Mouse (Mus musculus) limb, embryonic 14.5 days (tissue): ENCODE data around the gene Cyp46a1. TPM values are rescaled to one million over a fixed set of nuclear protein-coding genes. Genes with fewer than 3 reads are reported as not detected.
A peak's percentile ranks its signal among the peaks of the same experiment; 100 is the strongest.

Source experiments
- ATAC-seq: fragments of 200-750 bp; cut with Nextera tagmentation; 2 replicates; pipeline ENCODE4 v1.8.0; 2017; ENCODE audit warnings: low read depth, moderate number of reproducible peaks, moderate TSS enrichment; ENCODE audit not compliant: low FRiP score
- DNase-seq: peaks from one replicate; pipeline ENCODE4 v3.0.0-alpha.2; 2015; ENCODE audit warnings: low spot score
- H3K27ac ChIP-seq: fragments of 300-500 bp; sonication (generic); replicated peaks from 2 replicates; pipeline ENCODE4 v1.5.1; 2014; ENCODE audit warnings: low read depth, mild to moderate bottlenecking, low read length, moderate library complexity, mixed read lengths
- H3K27me3 ChIP-seq: fragments of 300-500 bp; sonication (generic); 2 replicates; pipeline ENCODE4 v1.6.1; 2014; ENCODE audit warnings: low read length, mixed read lengths; ENCODE audit not compliant: control insufficient read depth, insufficient read depth
- H3K36me3 ChIP-seq: fragments of 300-500 bp; sonication (generic); 2 replicates; pipeline ENCODE4 v1.6.1; 2014; ENCODE audit warnings: mild to moderate bottlenecking, low read length, moderate library complexity, mixed read lengths; ENCODE audit not compliant: control insufficient read depth, insufficient read depth
- H3K4me1 ChIP-seq: fragments of 300-500 bp; sonication (generic); 2 replicates; pipeline ENCODE4 v1.6.1; 2014; ENCODE audit warnings: antibody characterized with exemption, low read length, mixed read lengths; ENCODE audit not compliant: control insufficient read depth, insufficient read depth
- H3K4me2 ChIP-seq: fragments of 300-500 bp; sonication (generic); replicated peaks from 2 replicates; pipeline ENCODE4 v1.6.1; 2014; ENCODE audit warnings: low read depth, mild to moderate bottlenecking, low read length, moderate library complexity; ENCODE audit not compliant: severe bottlenecking
- H3K4me3 ChIP-seq: fragments of 300-500 bp; sonication (generic); replicated peaks from 2 replicates; pipeline ENCODE4 v1.5.1; 2014; ENCODE audit warnings: low read length
- H3K9ac ChIP-seq: fragments of 300-500 bp; sonication (generic); 2 replicates; pipeline ENCODE4 v1.6.1; 2014; ENCODE audit warnings: mild to moderate bottlenecking, low read depth, low read length, moderate library complexity; ENCODE audit not compliant: severe bottlenecking
- H3K9me3 ChIP-seq: fragments of 300-500 bp; sonication (generic); 2 replicates; pipeline ENCODE4 v1.6.1; 2016; ENCODE audit warnings: low read length; ENCODE audit not compliant: control insufficient read depth
- POLR2A ChIP-seq: fragments of 200-500 bp; IDR thresholded peaks from 2 replicates; pipeline ENCODE4 v1.8.0; 2012; ENCODE audit warnings: inconsistent platforms, mild to moderate bottlenecking, moderate library complexity, borderline replicate concordance; ENCODE audit not compliant: insufficient read depth, insufficient read length; ENCODE audit errors: extremely low read depth
- WGBS: fragments of 180-500 bp; shearing (Covaris S2); extraction: QIAGEN DNeasy Blood & Tissue Kit; methylation state at CpG from one replicate; pipeline ENCODE4 v1.1.7; 2014; 5-methylcytosine and 5-hydroxymethylcytosine counted together
- polyA plus RNA-seq, 2 experiments: library from polyadenylated mRNA; depleted of rRNA in 1 of 2; stranded (reverse) in 1 of 2; unstranded in 1 of 2; fragments of >200 nt; fragmentation: Nextera tagmentation in 1 of 2; extraction: Ambion mirVana in 1 of 2; gene quantifications; 2 replicates each; pipeline versions ENCODE4 v1.2.1 to v1.2.3; 2012 to 2014

The Cyp46a1 gene
- polyA plus RNA-seq, 2 experiments, result 6.4 to 24.8 TPM

DNA sequence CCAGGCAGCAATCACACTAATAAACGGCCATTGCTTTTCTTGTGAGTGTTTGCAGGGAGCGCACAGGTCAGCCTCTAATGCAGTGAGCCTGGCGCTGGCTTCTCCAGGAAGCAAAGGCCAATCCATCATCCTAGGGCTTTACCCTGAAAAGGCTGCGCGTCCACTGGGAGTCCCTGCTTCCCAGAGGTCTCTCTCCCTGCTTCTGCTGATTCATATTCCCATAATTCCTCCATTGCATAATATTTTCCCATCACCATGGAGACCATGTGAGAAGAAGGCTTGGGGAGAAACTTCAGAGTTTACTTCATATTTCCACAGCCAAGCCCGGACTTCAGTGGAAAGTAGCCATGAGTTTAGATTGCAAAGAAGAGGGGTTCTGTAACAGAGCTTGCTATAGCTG is 69.8 kb downstream of the Cyp46a1 start:
- 35% methylated on average over 6 of the region's 6 CpGs for WGBS
- Histone ChIP-seq H3K9me3 (no peaks in the 10 kb centered on the region), H3K27me3 (no peaks in the 10 kb centered on the region), H3K27ac (peak overlapping the region; percentile 21), H3K9ac (no peak overlapping the region), H3K4me1 (peaks cover 16% of the 10 kb centered on the region), H3K4me2 (no peak overlapping the region), H3K36me3 (no peaks in the 10 kb centered on the region), H3K4me3 (no peak overlapping the region)
- peak; percentile 64 for DNase-seq
- peak; percentile 38; the same call in 1 of the 2 replicates for ATAC-seq
- TF ChIP-seq POLR2A, result no peak

DNA sequence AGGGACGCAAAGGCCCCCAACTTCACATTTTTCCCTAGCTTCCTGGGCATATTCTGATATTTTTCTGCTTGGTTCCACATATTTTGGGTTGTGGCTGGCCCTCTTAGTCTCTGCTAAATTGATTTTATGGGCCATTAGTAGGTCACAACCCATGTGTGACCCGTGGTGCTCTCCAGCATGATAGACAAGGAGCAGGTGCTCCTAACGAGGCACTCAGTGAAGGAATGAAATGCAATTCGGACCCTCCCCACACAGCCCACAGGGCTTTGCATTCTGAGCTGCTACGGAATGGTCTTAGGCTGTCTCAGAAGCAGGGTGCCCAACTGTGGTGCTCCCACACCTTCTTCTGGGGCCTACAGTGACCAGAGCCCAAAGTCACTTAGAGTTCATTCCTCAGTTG is 74.9 kb downstream of the Cyp46a1 start:
- no peak overlapping the region for H3K27ac ChIP-seq
- no peak for TF ChIP-seq POLR2A
- 55% methylated on average over 5 of the region's 5 CpGs for WGBS
- H3K4me1 ChIP-seq, result peaks cover 17% of the 10 kb centered on the region
- ATAC-seq (0 out of 2 replicates have a peak, but pooled peaks have one; percentile 53), DNase-seq (no peak)
- no peak overlapping the region for H3K4me3 ChIP-seq
- H3K27me3 ChIP-seq, result no peaks in the 10 kb centered on the region
- H3K9ac ChIP-seq, result no peak overlapping the region
- no peaks in the 10 kb centered on the region for H3K9me3 ChIP-seq
- no peak overlapping the region for H3K4me2 ChIP-seq
- H3K36me3 ChIP-seq, result no peaks in the 10 kb centered on the region

DNA sequence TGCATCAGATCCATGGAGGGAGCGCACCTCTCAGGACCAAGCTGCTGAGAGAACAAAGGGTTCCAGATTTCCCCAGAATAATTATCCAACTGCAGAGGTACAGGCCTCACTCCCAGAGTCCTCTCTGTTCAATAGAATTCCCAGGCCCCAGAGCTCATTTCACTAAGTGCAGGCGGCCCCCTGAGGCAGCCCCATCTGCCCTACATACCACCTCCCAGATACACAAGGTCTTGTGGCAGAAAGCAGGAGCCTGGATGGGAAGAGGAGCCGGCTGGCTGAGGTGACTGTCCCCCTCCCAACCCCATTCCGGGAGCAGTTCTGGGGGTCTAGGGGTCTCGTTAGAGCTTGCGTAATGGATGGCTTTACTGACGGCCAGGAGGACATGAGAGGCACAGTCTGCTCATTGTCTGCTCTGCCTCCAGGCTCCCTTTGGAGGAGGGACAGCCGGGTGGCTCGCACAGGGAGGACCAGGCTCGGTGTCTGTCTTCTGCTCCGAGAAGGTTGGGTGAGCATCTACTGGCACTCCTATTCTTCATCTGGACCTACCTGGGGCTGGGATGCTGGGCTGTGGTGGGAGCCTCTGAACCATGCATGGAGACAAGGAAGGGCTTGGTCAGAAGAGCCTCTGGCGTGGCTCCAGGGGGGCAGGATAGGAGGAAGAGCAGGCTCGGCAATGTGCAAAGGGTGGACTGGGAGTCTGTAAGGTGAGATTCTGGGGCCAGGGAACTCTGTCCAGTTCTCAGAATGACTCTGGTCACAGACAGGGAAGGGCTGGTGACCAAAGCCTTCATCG is 76.4 kb downstream of the Cyp46a1 start:
- Histone ChIP-seq H3K27ac (no peak overlapping the region), H3K9me3 (no peaks in the 10 kb centered on the region), H3K4me2 (no peak overlapping the region), H3K4me1 (peaks cover 8% of the 10 kb centered on the region; the same call in 1 of the 2 replicates), H3K27me3 (no peaks in the 10 kb centered on the region), H3K36me3 (no peaks in the 10 kb centered on the region), H3K9ac (no peak overlapping the region), H3K4me3 (no peak overlapping the region)
- no peak for TF ChIP-seq POLR2A
- WGBS, result 64% methylated on average over 14 of the region's 14 CpGs
- ATAC-seq, result no peak
- no peak for DNase-seq

Other genes with a start within 250 kb of the Cyp46a1 start
- 55.1 and 62.5 TPM in 2 replicates for gene Setd3, start 155.1 kb upstream of the Cyp46a1 start, polyA plus RNA-seq (2012; rRNA removed)
- 75.4 and 76.1 TPM in 2 replicates for gene Setd3, start 155.1 kb upstream of the Cyp46a1 start, polyA plus RNA-seq (2014; fragmentation: Nextera tagmentation; extraction: Ambion mirVana)
- gene Ccnk, start 154.8 kb upstream of the Cyp46a1 start, polyA plus RNA-seq (2012; rRNA removed), result 37.7 and 46.2 TPM in 2 replicates
- gene Ccnk, start 154.8 kb upstream of the Cyp46a1 start, polyA plus RNA-seq (2014; fragmentation: Nextera tagmentation; extraction: Ambion mirVana), result 5.5 and 6.0 TPM in 2 replicates
- gene Ccdc85c, start 59.0 kb upstream of the Cyp46a1 start, polyA plus RNA-seq (2012; rRNA removed), result 9.9 and 13.1 TPM in 2 replicates
- 6.1 and 6.4 TPM in 2 replicates for gene Ccdc85c, start 59.0 kb upstream of the Cyp46a1 start, polyA plus RNA-seq (2014; fragmentation: Nextera tagmentation; extraction: Ambion mirVana)
- 2.7 and 3.0 TPM in 2 replicates for gene Hhipl1, start 28.1 kb upstream of the Cyp46a1 start, polyA plus RNA-seq (2012; rRNA removed)
- 0.58 and 1.5 TPM in 2 replicates for gene Hhipl1, start 28.1 kb upstream of the Cyp46a1 start, polyA plus RNA-seq (2014; fragmentation: Nextera tagmentation; extraction: Ambion mirVana)
- gene Eml1, start 36.6 kb downstream of the Cyp46a1 start, polyA plus RNA-seq (2012; rRNA removed), result 36.3 and 38.4 TPM in 2 replicates
- 44.4 and 48.2 TPM in 2 replicates for gene Eml1, start 36.6 kb downstream of the Cyp46a1 start, polyA plus RNA-seq (2014; fragmentation: Nextera tagmentation; extraction: Ambion mirVana)
- 181 and 192 TPM in 2 replicates for gene Evl, start 220.3 kb downstream of the Cyp46a1 start, polyA plus RNA-seq (2012; rRNA removed)
- gene Evl, start 220.3 kb downstream of the Cyp46a1 start, polyA plus RNA-seq (2014; fragmentation: Nextera tagmentation; extraction: Ambion mirVana), result 82.3 and 93.2 TPM in 2 replicates